Mouse (Mus musculus): ENCODE results near the gene Efcab10. TPM values are rescaled to one million over a fixed set of nuclear protein-coding genes. Genes with fewer than 3 reads are reported as not detected.

Gene Efcab10
- 1 to 10 TPM in 1 of 2 experiments, under 1 TPM in 1; 0.82 to 1.5 TPM for total RNA-seq (2021)

DNA sequence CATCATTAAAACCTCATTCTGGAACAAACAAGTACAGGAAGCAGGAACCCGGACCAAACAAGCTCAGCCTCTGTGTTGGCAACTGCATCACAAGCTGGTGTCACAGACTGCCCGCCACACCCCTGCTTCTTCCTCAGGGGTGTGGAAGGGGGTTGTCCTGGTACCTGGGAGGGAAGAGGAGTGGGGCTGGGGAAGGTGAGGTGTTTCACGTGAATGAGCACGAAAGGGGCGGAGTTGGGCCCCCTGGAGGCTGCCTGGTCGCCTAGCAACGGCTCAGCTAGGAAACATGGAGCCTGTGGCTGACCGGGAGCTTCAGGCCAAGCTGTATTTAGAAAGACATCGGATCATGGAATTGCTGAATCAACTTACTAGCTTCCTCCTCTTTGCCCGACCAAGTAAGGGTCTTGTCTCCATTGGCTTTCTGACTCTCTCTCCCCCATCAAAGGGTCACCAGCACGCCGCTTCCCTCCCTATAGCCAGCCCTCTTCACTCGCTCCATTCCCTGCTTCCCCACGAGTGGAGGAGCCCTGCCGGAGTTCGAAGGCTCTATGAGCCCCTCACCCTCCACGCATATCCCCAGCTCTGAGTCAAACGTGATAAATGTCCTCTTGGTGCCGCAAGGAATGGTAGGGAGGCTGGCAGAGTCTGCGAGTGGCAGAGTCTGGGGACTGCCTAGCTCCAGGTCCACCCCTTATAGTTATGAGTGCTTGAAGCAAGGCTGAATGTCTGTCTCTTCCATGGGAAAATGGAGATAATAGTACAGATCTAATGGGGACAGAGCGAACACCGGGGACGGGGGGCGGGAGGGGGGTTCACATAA is at the start of gene Efcab10:
Gene Efcab10 (plus strand): TSS at position 51 of the 820 bp plus-strand sequence.
- peak; percentile 58 for DNase-seq
- intact Hi-C loops (cut with DNase I) = loop anchor here (5.0 kb wide), 1 partner anchor 32 kb away; the partner anchor contains the start of gene Twistnb

- no peak for DNase-seq
- intact Hi-C loops (cut with DNase I) = no loop called here
These were observed 49.5 kb upstream of the Efcab10 start for GRCm38 (mm10) chr12:33344970-33345772.

DNA sequence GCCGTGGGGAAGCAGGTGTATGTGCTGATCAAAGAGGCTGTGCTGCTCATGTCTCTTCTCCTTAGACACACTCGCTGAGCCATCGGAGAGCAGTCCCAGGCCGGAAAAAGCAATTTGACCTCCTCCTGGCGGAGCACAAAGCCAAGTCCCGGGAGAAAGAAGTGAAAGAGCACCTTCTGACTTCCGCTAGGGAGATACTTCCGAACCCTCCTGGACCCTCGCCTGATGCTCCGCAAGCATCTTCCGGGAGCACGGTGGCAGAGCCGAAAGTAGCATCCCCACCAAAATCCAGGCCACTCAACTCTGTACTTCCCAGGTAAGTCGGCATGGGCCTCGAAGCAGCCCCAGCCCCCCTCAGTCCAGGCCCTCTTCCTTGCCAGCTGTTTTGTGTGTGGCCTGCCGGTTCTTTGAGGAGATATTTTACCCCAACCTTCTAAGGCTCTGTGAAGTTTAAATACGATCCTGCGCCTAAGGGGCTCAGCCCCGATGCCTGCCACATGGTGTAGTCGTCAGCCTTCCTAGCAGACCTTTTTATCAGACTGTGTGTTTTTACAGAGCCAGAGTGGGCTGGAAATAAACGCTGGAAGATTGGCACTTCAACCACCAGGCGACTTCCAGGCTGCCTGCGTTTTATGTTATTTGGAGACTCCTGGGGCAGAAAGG is 48.8 kb upstream of the Efcab10 start:
- intact Hi-C loops (cut with DNase I) = no loop called here
- no peak for DNase-seq

DNA sequence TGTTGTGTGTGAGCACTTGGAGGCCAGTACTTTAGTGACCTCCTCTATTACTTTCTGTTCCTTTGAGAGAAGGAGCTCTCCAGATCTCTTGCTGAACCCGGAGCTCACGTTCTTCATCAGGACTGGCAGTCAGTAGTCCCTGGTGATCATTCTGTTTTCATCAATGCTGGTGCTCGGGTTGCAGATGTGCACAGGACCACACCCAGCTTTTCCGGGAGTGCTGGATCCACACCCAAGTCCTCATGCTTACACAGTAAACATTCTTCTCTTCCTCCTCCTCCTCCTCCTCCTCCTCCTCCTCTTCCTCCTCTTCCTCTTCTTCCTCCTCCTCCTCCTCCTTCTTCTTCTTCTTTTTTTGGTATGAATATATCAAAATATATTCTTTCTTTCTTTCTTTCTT is 42.0 kb upstream of the Efcab10 start:
- DNase-seq = no peak
- intact Hi-C loops (cut with DNase I) = no loop called here

GRCm38 (mm10) chr12:33358345-33358744 is 36.3 kb upstream of the Efcab10 start:
- no peak for DNase-seq
- intact Hi-C loops (cut with DNase I) = no loop called here

- DNase-seq = no peak
- intact Hi-C loops (cut with DNase I) = no loop called here
These were observed 35.4 kb upstream of the Efcab10 start for GRCm38 (mm10) chr12:33359209-33359608.

DNA sequence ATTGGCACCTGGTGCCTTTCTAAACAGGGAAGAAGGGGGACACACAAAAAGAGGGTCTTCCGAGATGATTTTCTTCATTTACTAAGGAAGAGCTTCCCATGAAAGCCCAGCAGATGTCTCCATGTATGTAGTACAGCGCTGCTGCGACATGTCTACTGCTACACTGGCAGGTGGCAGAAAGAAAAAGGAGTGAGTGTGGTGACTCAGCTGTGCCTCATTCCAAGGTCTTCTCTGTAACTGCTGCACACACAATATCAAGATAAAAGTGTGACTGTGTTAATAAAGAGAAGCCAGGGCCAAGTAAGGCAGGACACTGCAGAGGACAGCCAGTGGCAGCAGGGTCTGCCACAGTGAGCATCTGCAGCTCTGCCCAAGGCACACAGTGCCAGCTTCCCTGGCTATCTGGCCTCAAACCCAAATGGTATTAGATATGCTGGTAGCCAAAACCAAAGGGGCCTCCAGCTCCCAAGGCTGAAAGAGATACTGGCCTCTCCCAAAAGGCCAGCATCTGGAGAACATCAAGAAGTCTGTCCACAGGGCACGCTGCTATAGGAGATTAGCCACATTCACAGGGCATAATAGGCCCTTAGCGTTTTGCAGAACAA is 34.7 kb upstream of the Efcab10 start:
- intact Hi-C loops (cut with DNase I) = no loop called here
- DNase-seq = peak; percentile 71

GRCm38 (mm10) chr12:33360729-33361128 is 33.9 kb upstream of the Efcab10 start:
- intact Hi-C loops (cut with DNase I) = no loop called here
- DNase-seq = peak; percentile 95

- intact Hi-C loops (cut with DNase I) = no loop called here
- no peak for DNase-seq
These were observed 30.1 kb upstream of the Efcab10 start for GRCm38 (mm10) chr12:33364511-33364910.

DNA sequence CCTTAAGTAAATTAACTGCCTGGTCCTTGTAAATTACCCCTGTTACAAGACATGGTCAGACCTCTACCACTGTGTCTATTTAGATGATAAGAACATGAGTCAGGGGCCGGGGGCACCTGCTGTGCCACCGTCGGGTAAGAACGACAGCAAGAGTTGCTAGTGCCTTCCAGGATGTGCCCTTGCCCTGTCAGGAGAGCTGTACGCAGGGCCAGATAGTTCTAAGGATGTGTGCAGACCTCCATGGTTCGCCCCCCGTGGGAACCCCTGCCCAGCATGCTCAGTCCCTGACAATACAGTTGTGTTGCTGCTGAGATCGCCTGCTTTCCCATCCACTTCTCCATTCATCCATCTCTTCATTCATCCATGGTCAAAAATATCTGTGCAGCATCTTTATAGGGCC is 29.5 kb upstream of the Efcab10 start:
- intact Hi-C loops (cut with DNase I) = no loop called here
- DNase-seq = no peak

DNA sequence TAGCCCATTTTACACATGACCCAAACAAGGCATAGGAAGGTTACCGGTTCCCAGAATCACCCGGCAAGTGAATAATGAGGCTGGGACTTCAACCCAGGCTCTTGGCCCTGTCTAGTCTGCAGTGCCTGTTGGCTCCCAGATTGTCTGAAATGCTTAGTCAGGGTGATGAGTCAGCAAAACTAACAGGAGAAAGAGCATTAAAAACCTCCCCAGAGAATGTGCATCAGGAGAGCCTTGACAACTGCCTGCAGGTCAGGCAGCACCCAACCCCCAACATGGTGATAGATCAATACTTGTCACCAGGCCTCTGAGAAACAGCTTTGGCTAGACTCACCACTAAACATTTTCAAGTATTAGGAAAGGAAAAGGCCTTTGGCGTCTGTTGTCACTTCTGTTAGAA is 25.1 kb upstream of the Efcab10 start:
- no peak for DNase-seq
- intact Hi-C loops (cut with DNase I) = no loop called here

GRCm38 (mm10) chr12:33379624-33380445 is 14.8 kb upstream of the Efcab10 start:
- intact Hi-C loops (cut with DNase I) = loop anchor here (10.0 kb wide), 2 partner anchors 1285 to 1805 kb away; no protein-coding TSS in a partner anchor

GRCm38 (mm10) chr12:33388842-33389241 is 5.8 kb upstream of the Efcab10 start:
- intact Hi-C loops (cut with DNase I) = loop anchor here (10.0 kb wide), 2 partner anchors 1276 to 1796 kb away; no protein-coding TSS in a partner anchor
- DNase-seq = peak; percentile 71

More at GRCm38 (mm10) chr12:33379624-33380445, 14.8 kb upstream of the Efcab10 start:
- peak; percentile 83 for DNase-seq

- no peak for DNase-seq
- intact Hi-C loops (cut with DNase I) = loop anchor here (5.0 kb wide), 1 partner anchor 36 kb away; the partner anchor contains the start of gene Twistnb
These were observed 3.7 kb upstream of the Efcab10 start for GRCm38 (mm10) chr12:33390844-33391560.

GRCm38 (mm10) chr12:33403265-33403693 is 8.6 kb downstream of the Efcab10 start:
- DNase-seq = no peak
- intact Hi-C loops (cut with DNase I) = no loop called here

GRCm38 (mm10) chr12:33404996-33405395 is 10.3 kb downstream of the Efcab10 start:
- no peak for DNase-seq
- intact Hi-C loops (cut with DNase I) = no loop called here

DNA sequence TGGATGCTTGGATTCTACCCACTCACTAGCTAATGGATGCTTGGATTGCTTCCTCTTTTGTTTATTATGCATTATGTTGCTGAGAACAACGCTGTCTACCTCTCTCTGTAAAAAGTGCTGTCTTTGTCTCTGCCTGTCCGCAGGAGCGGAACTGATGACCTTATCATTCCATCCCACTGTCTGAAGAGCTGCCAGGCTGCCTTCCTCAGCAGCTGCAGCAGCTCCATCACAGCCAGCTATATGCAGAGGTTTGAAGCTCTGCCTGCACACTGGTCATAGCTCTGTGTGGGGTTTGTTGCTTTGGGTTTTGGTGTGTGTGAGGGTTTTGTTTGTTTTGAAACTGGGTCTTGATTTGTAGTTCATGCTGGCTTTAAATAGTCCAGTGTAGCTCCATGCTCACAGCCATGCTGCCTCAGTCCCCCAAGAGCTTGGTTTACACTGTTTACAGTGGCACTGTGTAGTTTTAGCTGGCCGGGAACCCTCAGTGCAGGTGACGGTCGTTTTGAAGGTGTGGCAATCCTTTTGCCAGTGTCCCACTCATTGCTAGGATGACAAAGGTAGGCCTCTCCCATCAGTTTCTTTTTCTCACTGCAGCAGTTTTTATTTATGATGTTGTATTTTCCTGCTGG is 10.9 kb downstream of the Efcab10 start:
- intact Hi-C loops (cut with DNase I) = no loop called here
- DNase-seq = no peak

GRCm38 (mm10) chr12:33411580-33412151 is 17.0 kb downstream of the Efcab10 start:
- no peak for DNase-seq
- intact Hi-C loops (cut with DNase I) = no loop called here

Measured in left cerebral cortex, postnatal 4 days (tissue).